Mouse (Mus musculus) liver, embryonic 14.5 days (tissue): ENCODE results near the gene Dsp.

Experiments used
- CTCF ChIP-seq: IDR thresholded peaks from 2 replicates; pipeline ENCODE4 v1.5.1; 2016; ENCODE audit warnings: antibody characterized with exemption, low read depth, control low read depth
- EP300 ChIP-seq: IDR thresholded peaks from 2 replicates; pipeline ENCODE4 v1.6.1; 2016; ENCODE audit warnings: antibody characterized with exemption, low read depth

- no peak for TF ChIP-seq CTCF
- TF ChIP-seq EP300, result no peak
These were observed 6.0 kb upstream of the Dsp start for GRCm38 (mm10) chr13:38144962-38145713.
